Mouse (Mus musculus) forebrain, embryonic 16.5 days (tissue): ENCODE results near the gene Pkp4. TPM values are rescaled to one million over a fixed set of nuclear protein-coding genes. Genes with fewer than 3 reads are reported as not detected.

ENCODE experiments used
- ATAC-seq: fragments of 200-750 bp; cut with Nextera tagmentation; 2 replicates; pipeline ENCODE4 v1.8.0; 2017; ENCODE audit warnings: mild to moderate bottlenecking, moderate library complexity
- H3K27ac ChIP-seq: fragments of 300-500 bp; sonication (generic); 2 replicates; pipeline ENCODE4 v1.5.1; 2014; ENCODE audit warnings: low read length, control low read depth
- H3K27me3 ChIP-seq: fragments of 300-500 bp; sonication (generic); replicated peaks from 2 replicates; pipeline ENCODE4 v1.6.1; 2014; ENCODE audit warnings: low read length; ENCODE audit not compliant: control insufficient read depth, insufficient read depth
- H3K36me3 ChIP-seq: fragments of 300-500 bp; sonication (generic); 2 replicates; pipeline ENCODE4 v1.6.1; 2014; ENCODE audit not compliant: control insufficient read depth, insufficient read depth
- H3K4me1 ChIP-seq: fragments of 300-500 bp; sonication (generic); replicated peaks from 2 replicates; pipeline ENCODE4 v1.6.1; 2014; ENCODE audit warnings: low read length; ENCODE audit not compliant: control insufficient read depth, insufficient read depth
- H3K4me2 ChIP-seq: fragments of 300-500 bp; sonication (generic); 2 replicates; pipeline ENCODE4 v1.6.1; 2014; ENCODE audit warnings: mild to moderate bottlenecking, low read length, control low read depth
- H3K4me3 ChIP-seq: fragments of 300-500 bp; sonication (generic); replicated peaks from 2 replicates; pipeline ENCODE4 v1.5.1; 2014; ENCODE audit warnings: mild to moderate bottlenecking, low read length, control low read depth
- H3K9ac ChIP-seq: fragments of 300-500 bp; sonication (generic); replicated peaks from 2 replicates; pipeline ENCODE4 v1.6.1; 2014; ENCODE audit warnings: low read depth, low read length, control low read depth
- H3K9me3 ChIP-seq: fragments of 300-500 bp; sonication (generic); 2 replicates; pipeline ENCODE4 v1.6.1; 2016; ENCODE audit warnings: low read length; ENCODE audit not compliant: control insufficient read depth
- WGBS: fragments of 180-500 bp; shearing (Covaris S2); extraction: QIAGEN DNeasy Blood & Tissue Kit; methylation state at CpG from one replicate; pipeline ENCODE4 v1.1.7; 2014; 5-methylcytosine and 5-hydroxymethylcytosine counted together
- polyA plus RNA-seq: library from polyadenylated mRNA; unstranded; fragments of >200 nt; fragmentation: Nextera tagmentation; extraction: Ambion mirVana; gene quantifications from 2 replicates; pipeline ENCODE4 v1.2.1, GENCODE M21; 2015

Pkp4 gene
- polyA plus RNA-seq, 1 experiment from 2014 or later, result 26.3 TPM

DNA sequence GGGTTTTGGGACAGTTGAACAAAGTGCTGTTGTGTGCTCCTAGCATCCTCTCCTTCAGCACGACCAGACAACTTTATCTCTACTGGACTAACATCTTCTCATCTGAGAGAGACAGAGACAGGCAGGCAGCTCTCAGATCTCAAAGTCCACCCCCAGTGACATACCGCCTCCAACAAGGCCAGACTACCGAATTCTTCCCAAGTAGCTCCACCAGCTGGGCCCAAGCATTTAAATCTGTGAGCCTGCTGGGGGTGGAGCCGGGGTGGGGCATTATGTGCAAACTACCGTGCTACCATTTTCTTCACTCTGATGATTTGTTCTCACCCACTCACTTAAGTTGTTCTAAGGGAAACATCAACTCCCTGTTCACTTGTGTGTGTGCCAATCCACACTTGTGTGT, 18.8 kb downstream of the Pkp4 start:
- peaks cover 4% of the 10 kb centered on the region for H3K4me1 ChIP-seq
- H3K27me3 ChIP-seq, result no peaks in the 10 kb centered on the region
- ATAC-seq, result no peak
- H3K9ac ChIP-seq, result no peak overlapping the region
- H3K27ac ChIP-seq, result no peak overlapping the region
- 68% methylated on average over 5 of the region's 5 CpGs for WGBS
- H3K4me3 ChIP-seq, result no peak overlapping the region
- no peaks in the 10 kb centered on the region for H3K9me3 ChIP-seq
- no peak overlapping the region for H3K4me2 ChIP-seq
- no peaks in the 10 kb centered on the region for H3K36me3 ChIP-seq

DNA sequence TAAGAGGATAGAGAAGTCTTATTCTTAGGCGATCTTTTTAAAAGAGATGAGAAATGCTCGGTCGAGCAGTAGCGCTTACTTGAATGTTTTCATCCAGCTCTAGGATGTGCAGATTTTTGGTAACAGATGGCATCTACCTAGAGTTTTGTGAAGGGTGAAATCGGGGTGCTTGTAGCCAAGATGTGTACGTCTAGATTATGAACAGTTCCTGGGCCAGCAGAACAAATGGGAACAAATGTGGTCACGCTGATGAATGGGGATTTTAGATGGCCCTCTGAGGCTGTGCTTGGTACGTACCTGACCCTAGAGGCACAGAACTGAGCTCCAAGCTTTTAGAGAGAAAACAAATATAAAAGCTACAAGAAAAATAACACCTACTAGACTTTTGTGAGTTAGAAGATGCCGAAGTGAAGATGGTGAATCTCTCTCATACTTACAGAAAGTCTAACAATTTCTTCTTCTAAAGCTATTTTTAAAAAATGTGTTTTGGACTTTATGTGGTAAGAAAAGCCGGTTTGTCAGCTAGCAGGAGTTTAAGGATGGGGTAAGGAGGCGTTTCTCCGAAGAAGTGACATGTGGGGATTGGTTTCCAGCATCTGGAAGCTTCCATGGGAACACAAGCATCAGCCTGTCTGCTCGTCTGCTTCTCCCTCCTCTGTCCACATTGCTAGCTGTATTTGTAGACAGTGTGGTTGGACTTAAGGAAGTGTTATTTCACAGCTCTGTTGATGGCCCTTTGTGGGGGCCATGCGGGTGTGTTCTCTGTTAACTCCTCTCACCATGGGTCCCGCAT, 20.9 kb downstream of the Pkp4 start:
- no peaks in the 10 kb centered on the region for H3K27me3 ChIP-seq
- no peak overlapping the region for H3K9ac ChIP-seq
- no peak overlapping the region for H3K4me2 ChIP-seq
- no peak for ATAC-seq
- H3K4me1 ChIP-seq, result peaks cover 4% of the 10 kb centered on the region
- no peaks in the 10 kb centered on the region for H3K9me3 ChIP-seq
- H3K4me3 ChIP-seq, result no peak overlapping the region
- H3K27ac ChIP-seq, result no peak overlapping the region
- WGBS, result 74% methylated on average over 15 of the region's 15 CpGs
- H3K36me3 ChIP-seq, result no peaks in the 10 kb centered on the region

DNA sequence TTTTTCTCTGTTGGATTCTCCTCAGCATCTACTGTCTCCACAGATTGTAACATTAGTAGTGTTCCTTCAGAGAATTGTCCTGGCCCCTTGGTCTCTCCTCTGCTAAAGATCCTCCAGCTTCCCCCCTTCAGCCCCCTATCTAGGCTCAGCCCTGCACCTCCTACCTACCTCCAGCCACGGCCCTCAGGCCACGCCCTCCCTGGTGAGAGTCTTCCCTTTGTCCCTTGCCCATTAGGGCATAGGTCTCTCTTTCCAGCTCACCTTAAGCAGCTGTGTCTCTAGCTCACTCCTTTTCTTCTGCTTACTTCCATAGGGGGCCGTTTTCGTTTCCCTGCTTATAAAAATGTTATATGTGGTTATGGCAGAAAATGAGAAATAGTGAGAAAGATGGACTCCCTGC, 22.9 kb downstream of the Pkp4 start:
- no peak for ATAC-seq
- Histone ChIP-seq H3K27ac (no peak overlapping the region), H3K36me3 (no peaks in the 10 kb centered on the region)

DNA sequence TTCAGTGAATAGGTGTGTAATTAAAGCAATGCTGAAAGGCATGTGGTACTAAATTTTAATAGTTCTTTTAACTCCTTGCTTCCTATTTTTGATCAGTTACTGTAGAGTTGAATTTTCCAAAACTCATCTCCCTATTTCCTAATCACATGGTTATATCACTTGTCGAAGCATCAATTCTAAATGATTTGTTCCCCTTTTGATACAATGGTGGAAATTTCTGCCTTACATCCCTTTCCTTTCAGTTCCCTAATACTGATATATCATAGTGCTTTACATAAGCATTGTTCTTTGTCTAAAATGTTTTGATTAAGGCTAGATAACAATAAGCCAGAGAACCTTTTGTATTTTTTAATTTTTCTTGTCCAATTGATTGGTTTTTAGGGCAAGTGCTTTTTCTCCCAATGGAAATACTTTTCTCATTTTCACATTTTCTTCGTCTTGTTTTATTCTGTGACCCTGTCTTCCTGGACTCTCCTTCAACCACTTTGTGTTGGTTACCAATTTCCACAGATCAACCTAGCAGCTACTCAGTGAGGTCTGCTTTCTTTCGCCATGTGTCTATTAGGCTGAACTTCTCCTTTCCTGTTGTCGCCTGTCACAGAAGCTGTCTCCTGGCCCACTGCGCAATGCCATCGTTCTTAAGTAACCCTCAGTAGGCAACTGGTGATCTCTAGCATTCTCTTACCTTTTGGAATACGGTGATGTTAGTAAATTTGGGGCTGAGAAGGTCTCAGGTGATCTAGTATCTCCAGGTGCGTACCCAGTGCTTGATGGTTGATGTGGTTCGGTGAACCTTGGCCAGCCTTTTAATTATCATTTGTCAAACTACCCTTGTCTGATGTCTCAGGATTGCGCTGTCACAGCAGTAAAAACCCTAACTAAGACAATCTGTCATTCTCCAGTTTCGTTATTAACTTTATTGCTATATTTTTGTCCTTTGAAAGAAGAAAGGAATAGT, 23.7 kb downstream of the Pkp4 start:
- no peaks in the 10 kb centered on the region for H3K27me3 ChIP-seq
- no peak for ATAC-seq
- no peak overlapping the region for H3K4me2 ChIP-seq
- H3K9ac ChIP-seq, result no peak overlapping the region
- H3K4me1 ChIP-seq, result no peaks in the 10 kb centered on the region; the same call in 1 of the 2 replicates
- H3K9me3 ChIP-seq, result no peaks in the 10 kb centered on the region
- WGBS, result 95% methylated on average over 11 of the region's 11 CpGs
- no peak overlapping the region for H3K4me3 ChIP-seq
- no peak overlapping the region for H3K27ac ChIP-seq
- no peaks in the 10 kb centered on the region for H3K36me3 ChIP-seq

More for the DNA sequence above, 22.9 kb downstream of the Pkp4 start:
- no peaks in the 10 kb centered on the region for H3K9me3 ChIP-seq
- H3K4me1 ChIP-seq, result no peaks in the 10 kb centered on the region; the same call in 1 of the 2 replicates
- H3K9ac ChIP-seq, result no peak overlapping the region
- no peak overlapping the region for H3K4me2 ChIP-seq
- no peaks in the 10 kb centered on the region for H3K27me3 ChIP-seq
- no peak overlapping the region for H3K4me3 ChIP-seq
- 79% methylated on average over 4 of the region's 4 CpGs for WGBS

DNA sequence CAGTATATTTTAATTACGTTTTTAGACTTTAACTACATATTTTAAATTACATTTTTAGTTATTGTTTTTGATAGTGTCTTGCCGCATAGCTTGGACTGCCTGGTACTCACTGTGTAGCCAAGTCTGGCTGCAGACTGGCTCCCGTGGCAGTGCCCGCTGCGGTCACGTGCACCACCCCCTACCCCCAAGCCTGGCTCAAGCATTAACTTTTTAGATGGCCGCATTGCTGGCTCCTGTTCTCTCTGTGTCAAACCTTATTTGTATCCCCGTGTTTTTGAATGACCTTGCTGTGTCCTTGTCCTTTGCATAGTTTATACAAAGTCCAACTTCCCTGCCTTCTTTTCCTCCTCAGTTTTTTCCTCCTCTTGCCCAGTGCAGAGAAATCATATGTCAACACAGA, 25.5 kb downstream of the Pkp4 start:
- no peak for ATAC-seq
- Histone ChIP-seq H3K27ac (no peak overlapping the region), H3K4me3 (no peak overlapping the region), H3K4me2 (no peak overlapping the region), H3K9me3 (no peaks in the 10 kb centered on the region), H3K4me1 (no peaks in the 10 kb centered on the region; the same call in 1 of the 2 replicates), H3K36me3 (no peaks in the 10 kb centered on the region), H3K27me3 (no peaks in the 10 kb centered on the region), H3K9ac (no peak overlapping the region)
- WGBS, result 97% methylated on average over 8 of the region's 8 CpGs

DNA sequence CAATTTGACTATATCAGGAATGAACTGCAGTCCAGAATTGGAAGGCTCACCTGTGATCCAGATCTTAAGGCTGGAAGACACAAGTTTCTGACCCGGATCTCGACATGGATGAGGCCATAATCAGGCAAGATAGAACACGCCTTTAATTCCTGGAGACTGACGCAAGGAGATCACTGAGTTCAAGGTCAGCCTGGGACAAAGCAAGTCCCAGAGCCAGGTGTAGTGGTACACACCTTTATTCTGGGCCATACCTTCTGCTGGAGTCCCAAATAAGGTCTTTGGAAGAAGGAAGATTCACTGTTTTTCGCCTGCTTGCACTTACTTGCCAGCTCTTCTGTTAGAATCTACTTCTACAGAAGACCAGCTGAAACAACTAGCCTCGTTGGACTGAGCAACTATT, 26.3 kb downstream of the Pkp4 start:
- no peaks in the 10 kb centered on the region for H3K27me3 ChIP-seq
- no peak for ATAC-seq
- H3K4me3 ChIP-seq, result no peak overlapping the region
- H3K9me3 ChIP-seq, result no peaks in the 10 kb centered on the region
- H3K36me3 ChIP-seq, result no peaks in the 10 kb centered on the region
- H3K27ac ChIP-seq, result no peak overlapping the region
- H3K4me1 ChIP-seq, result no peaks in the 10 kb centered on the region
- no peak overlapping the region for H3K4me2 ChIP-seq
- 95% methylated on average over 6 of the region's 6 CpGs for WGBS
- no peak overlapping the region for H3K9ac ChIP-seq

DNA sequence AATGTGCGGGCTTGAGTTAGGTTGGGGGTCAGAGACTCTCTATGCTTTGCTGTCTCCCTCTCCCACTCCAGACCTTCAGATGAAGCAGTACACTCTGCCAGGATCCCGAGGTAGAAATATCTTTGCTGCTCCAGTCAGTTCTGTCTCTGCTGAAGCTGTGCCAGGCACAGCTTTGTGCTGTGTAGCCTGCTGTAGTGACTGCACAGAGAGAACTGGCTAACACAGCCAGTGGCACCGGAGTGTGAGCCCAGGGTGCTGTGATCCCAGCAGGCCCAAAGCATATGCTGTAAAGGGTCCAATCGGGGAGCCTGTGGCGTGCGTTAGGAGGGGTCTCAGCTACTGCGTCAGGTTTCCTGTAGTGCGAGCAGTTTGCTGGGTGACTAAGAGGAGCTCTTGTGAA, 27.7 kb downstream of the Pkp4 start:
- H3K36me3 ChIP-seq, result no peaks in the 10 kb centered on the region
- no peaks in the 10 kb centered on the region for H3K27me3 ChIP-seq
- ATAC-seq, result peak; percentile 34; the same call in 1 of the 2 replicates
- 78% methylated on average over 8 of the region's 8 CpGs for WGBS
- no peak overlapping the region for H3K27ac ChIP-seq
- H3K4me2 ChIP-seq, result no peak overlapping the region
- no peak overlapping the region for H3K9ac ChIP-seq
- H3K4me3 ChIP-seq, result no peak overlapping the region
- no peaks in the 10 kb centered on the region; the same call in 1 of the 2 replicates for H3K4me1 ChIP-seq
- H3K9me3 ChIP-seq, result no peaks in the 10 kb centered on the region

DNA sequence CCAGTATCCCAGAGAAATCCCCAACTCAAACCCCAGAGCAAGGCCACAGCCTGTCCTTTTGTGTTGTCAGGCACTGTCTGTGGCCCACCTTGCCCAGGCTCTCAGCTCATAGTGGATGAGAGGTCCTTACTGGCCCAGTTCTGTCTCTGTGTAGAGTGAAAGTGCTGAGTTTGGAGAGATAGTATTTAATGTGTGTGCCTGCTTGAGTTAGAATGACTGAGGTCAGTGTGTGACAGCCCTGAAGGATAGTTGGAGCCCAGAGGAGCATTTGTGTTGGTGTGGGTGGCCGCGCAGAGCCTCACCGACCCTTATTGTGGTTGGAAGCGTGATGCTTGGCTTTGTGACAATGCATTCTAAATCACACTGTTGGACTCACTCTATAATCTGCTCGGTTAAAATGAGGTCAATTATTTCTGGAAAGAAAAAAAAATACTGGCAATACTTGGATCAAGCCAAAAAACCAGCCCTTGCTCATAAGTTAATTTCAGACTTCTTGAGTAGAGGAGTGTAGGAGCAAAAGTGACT, 29.1 kb downstream of the Pkp4 start:
- H3K27ac ChIP-seq, result no peak overlapping the region
- no peak for ATAC-seq

DNA sequence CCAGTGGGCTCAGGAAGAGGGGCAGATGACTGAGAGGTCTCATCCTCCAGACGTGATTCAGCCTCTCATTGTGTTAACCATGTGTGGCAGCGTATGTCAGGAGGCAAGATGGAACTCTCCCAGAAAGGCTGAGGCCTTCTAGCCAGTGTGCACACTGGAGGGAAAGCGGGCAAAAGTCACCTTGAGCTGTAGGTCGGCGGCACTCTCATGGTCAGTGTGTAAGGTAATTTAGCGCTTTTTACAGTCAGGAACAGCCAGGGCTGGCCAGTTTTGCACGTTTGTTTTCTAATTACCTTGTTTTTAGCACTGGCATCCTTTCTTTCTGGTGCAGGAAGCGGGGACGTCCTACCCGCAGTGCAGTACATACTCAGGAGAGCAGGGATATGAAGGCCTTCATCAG, 29.5 kb downstream of the Pkp4 start:
- H3K4me2 ChIP-seq, result no peak overlapping the region
- no peak for ATAC-seq
- H3K36me3 ChIP-seq, result no peaks in the 10 kb centered on the region
- H3K9me3 ChIP-seq, result no peaks in the 10 kb centered on the region
- 91% methylated on average over 10 of the region's 10 CpGs for WGBS
- no peak overlapping the region for H3K4me3 ChIP-seq
- no peaks in the 10 kb centered on the region for H3K27me3 ChIP-seq
- no peak overlapping the region for H3K27ac ChIP-seq
- no peak overlapping the region for H3K9ac ChIP-seq
- H3K4me1 ChIP-seq, result no peaks in the 10 kb centered on the region; the same call in 1 of the 2 replicates

More for the DNA sequence above, 29.1 kb downstream of the Pkp4 start:
- Histone ChIP-seq H3K9ac (no peak overlapping the region), H3K4me3 (no peak overlapping the region), H3K9me3 (no peaks in the 10 kb centered on the region), H3K4me2 (no peak overlapping the region), H3K4me1 (no peaks in the 10 kb centered on the region; the same call in 1 of the 2 replicates), H3K36me3 (no peaks in the 10 kb centered on the region), H3K27me3 (no peaks in the 10 kb centered on the region)
- 67% methylated on average over 5 of the region's 5 CpGs for WGBS
